Mouse (Mus musculus) midbrain, embryonic 15.5 days (tissue): ENCODE measurements around the gene Ahcyl1. TPM values are rescaled to one million over a fixed set of nuclear protein-coding genes. Genes with fewer than 3 reads are reported as not detected.
A peak's percentile ranks its signal among the peaks of the same experiment; 100 is the strongest.

Experiments
- ATAC-seq: fragments of 200-750 bp; cut with Nextera tagmentation; replicated peaks from 2 replicates; pipeline ENCODE4 v1.8.0; 2017; ENCODE audit warnings: moderate TSS enrichment
- H3K27ac ChIP-seq: fragments of 300-500 bp; sonication (generic); 2 replicates; pipeline ENCODE4 v1.5.1; 2015; ENCODE audit warnings: mild to moderate bottlenecking, inconsistent platforms
- H3K27me3 ChIP-seq: fragments of 300-500 bp; sonication (generic); replicated peaks from 2 replicates; pipeline ENCODE4 v1.6.1; 2015; ENCODE audit warnings: inconsistent platforms
- H3K36me3 ChIP-seq: fragments of 300-500 bp; sonication (generic); replicated peaks from 2 replicates; pipeline ENCODE4 v1.6.1; 2015; ENCODE audit warnings: inconsistent platforms
- H3K4me1 ChIP-seq: fragments of 300-500 bp; sonication (generic); 2 replicates; pipeline ENCODE4 v1.6.1; 2015; ENCODE audit warnings: inconsistent platforms
- H3K4me2 ChIP-seq: fragments of 300-500 bp; sonication (generic); 2 replicates; pipeline ENCODE4 v1.6.1; 2015; ENCODE audit warnings: inconsistent platforms, mild to moderate bottlenecking, moderate library complexity
- H3K4me3 ChIP-seq: fragments of 300-500 bp; sonication (generic); 2 replicates; pipeline ENCODE4 v1.5.1; 2015; ENCODE audit warnings: mild to moderate bottlenecking, inconsistent platforms
- H3K9ac ChIP-seq: fragments of 300-500 bp; sonication (generic); 2 replicates; pipeline ENCODE4 v1.6.1; 2015; ENCODE audit warnings: mild to moderate bottlenecking, inconsistent platforms
- H3K9me3 ChIP-seq: fragments of 300-500 bp; sonication (generic); 2 replicates; pipeline ENCODE4 v1.6.1; 2016; ENCODE audit warnings: inconsistent platforms
- WGBS: fragments of 180-500 bp; shearing (Covaris S2); methylation state at CpG from one replicate; pipeline ENCODE4 v1.1.7; 2015; ENCODE audit warnings: mixed read lengths; 5-methylcytosine and 5-hydroxymethylcytosine counted together
- polyA plus RNA-seq: library from polyadenylated mRNA; unstranded; fragments of >200 nt; fragmentation: Nextera tagmentation; extraction: Ambion mirVana; gene quantifications from 2 replicates; pipeline ENCODE4 v1.2.1, GENCODE M21; 2015

Ahcyl1 gene
- polyA plus RNA-seq, 1 experiment from 2014 or later, result 115 TPM

DNA sequence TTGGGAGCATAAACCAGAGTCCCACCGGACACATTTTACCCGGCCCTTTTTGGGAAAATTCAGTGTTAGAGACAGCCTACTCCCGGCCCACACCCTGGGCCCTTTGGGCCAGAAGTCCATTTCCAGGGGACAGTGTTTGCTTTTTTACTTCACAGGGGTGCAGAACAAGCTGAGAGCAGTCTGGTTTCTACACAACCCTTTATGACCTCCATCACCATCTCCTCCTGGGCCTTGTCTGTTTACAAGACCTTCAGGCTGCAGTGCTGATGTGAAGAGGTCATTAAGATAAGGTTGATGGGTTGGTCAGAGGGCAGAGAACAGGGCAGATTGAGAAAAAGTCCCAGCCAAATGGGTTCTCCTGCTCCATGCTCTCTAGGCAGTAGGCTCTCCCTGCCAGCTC lies 550 bp upstream of the Ahcyl1 start:
- H3K9ac ChIP-seq, result no peak overlapping the region
- no peak; the same call in 1 of the 2 replicates for ATAC-seq
- peaks cover 34% of the 10 kb centered on the region for H3K4me1 ChIP-seq
- no peaks in the 10 kb centered on the region for H3K36me3 ChIP-seq
- H3K4me2 ChIP-seq, result peak overlapping the region; percentile 40
- WGBS, result 49% methylated on average over 3 of the region's 3 CpGs
- no peaks in the 10 kb centered on the region for H3K27me3 ChIP-seq
- H3K9me3 ChIP-seq, result no peaks in the 10 kb centered on the region
- H3K4me3 ChIP-seq, result peak overlapping the region; percentile 75; the same call in 1 of the 2 replicates
- no peak overlapping the region for H3K27ac ChIP-seq

DNA sequence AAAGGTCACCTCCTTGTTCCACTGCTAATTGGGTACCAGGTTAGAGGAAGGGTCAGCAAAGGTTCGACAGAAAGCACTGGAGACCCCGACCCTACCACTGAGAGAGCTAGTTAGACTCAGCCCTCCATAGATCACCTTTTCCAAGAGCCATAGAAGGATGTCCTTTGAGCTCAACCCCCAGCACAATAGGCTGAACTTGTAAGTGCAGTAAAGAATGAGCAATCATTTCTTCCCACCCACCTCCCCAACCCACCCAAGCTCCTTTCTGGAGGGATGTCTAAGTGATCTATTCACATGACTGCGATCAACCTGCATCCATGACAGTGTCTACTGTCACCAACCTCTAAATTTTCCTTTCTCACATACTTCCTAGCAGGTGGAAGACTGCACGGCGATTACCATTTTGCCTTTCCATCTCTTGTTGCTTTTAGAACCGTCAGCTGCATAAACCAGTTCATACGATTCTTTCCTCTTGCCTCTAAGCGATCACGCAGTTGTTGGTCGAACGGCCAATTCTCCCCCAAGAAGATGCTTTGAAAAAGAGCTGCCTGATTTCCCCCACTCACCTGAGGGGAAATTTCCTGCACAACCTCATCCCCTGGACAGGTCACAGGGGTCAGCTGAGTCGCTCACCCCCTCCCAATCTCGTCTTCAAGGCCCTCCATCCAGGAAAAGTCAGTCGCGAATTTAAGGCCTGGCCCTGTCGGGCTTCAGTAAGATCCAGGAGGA lies 977 bp downstream of the Ahcyl1 start:
- H3K27me3 ChIP-seq, result no peaks in the 10 kb centered on the region
- H3K4me2 ChIP-seq, result peak overlapping the region; percentile 81
- peak overlapping the region; percentile 89 for H3K27ac ChIP-seq
- 4% methylated on average over 16 of the region's 16 CpGs for WGBS
- ATAC-seq, result no peak
- peak overlapping the region; percentile 84 for H3K9ac ChIP-seq
- H3K9me3 ChIP-seq, result no peaks in the 10 kb centered on the region
- peak overlapping the region; percentile 75 for H3K4me3 ChIP-seq
- no peaks in the 10 kb centered on the region for H3K36me3 ChIP-seq
- peaks cover 50% of the 10 kb centered on the region for H3K4me1 ChIP-seq

DNA sequence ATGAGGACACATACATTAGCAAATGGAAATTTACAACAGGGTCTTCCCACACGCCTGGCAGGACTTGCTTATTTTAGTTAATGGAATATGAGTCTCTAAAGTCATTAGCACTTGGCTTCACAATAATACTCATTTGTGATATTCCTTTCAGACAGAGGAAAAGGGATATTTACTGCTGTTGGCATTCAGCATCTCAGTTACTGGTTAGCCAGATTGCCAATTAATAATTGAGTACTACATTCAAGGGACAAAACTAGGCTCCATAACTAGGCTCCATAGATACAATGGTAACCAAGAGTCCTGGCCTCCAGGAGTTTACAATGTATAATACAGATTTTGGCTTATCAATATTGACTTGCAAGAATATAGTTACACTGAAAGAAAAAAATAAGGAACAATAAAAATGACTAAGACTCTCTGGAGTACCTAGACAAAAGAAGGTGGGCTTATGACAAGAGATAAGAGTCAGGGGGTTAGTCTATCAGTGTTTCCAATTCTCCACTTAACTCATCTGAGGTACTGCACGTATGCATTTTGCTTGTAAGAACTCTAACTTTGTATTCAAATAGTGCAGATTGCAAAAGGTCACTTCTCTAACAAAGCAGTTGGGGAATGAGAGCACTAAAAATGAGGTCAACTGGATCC lies 2.0 kb downstream of the Ahcyl1 start:
- no peak overlapping the region for H3K27ac ChIP-seq
- peak overlapping the region; percentile 81 for H3K4me2 ChIP-seq
- peak overlapping the region; percentile 84 for H3K9ac ChIP-seq
- peaks cover 60% of the 10 kb centered on the region for H3K4me1 ChIP-seq
- H3K4me3 ChIP-seq, result peak overlapping the region; percentile 75
- H3K27me3 ChIP-seq, result no peaks in the 10 kb centered on the region
- H3K36me3 ChIP-seq, result no peaks in the 10 kb centered on the region
- no peak for ATAC-seq
- no peaks in the 10 kb centered on the region for H3K9me3 ChIP-seq
- WGBS, result 61% methylated on average over 2 of the region's 2 CpGs

DNA sequence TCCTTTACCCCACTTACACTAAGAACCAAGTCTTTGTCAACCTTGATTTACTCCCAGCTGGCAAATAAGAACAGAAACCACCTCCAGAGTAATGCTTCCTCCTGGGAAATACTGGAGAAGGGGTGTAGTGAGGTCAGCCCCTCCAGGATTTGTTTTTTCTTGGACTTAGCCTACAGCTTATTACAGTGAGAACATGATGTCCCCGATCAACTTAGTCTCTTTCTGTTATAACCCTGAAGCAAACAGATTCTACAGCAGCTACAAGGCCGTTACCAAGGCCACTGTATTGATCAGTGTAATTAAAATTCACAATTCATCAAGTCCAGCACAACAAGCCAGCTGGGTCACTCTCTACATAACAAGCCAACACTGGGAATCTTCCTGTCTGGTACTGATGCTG lies 6.0 kb downstream of the Ahcyl1 start:
- no peak for ATAC-seq
- H3K9ac ChIP-seq, result no peak overlapping the region
- no peak overlapping the region for H3K27ac ChIP-seq
- H3K4me1 ChIP-seq, result peaks cover 60% of the 10 kb centered on the region
- H3K4me2 ChIP-seq, result no peak overlapping the region
- no peak overlapping the region for H3K4me3 ChIP-seq
- WGBS, result 51% methylated on average over 2 of the region's 2 CpGs
- H3K36me3 ChIP-seq, result no peaks in the 10 kb centered on the region
- no peaks in the 10 kb centered on the region for H3K9me3 ChIP-seq
- H3K27me3 ChIP-seq, result no peaks in the 10 kb centered on the region

DNA sequence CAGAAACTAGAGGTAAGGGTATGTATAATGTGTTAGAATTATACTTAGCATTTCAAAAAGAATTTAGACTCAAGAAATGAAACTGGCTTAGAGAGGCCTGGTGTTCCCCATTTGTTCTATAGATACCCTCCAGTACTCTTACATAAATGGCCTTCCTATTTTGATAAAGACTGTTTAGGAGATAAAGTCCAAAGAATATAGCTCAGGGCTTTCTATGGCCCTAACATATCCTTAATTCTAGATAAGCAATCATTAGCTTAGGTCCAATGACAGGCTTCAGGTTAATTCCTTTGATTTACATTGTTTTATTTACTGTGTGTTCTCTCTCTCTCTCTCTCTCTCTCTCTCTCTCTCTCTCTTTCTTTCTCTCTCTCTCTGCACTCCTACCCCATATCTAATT lies 7.1 kb downstream of the Ahcyl1 start:
- Histone ChIP-seq H3K36me3 (no peaks in the 10 kb centered on the region), H3K9me3 (no peaks in the 10 kb centered on the region), H3K9ac (no peak overlapping the region), H3K27ac (no peak overlapping the region), H3K27me3 (no peaks in the 10 kb centered on the region), H3K4me1 (peaks cover 51% of the 10 kb centered on the region), H3K4me3 (no peak overlapping the region), H3K4me2 (no peak overlapping the region)
- no peak for ATAC-seq

DNA sequence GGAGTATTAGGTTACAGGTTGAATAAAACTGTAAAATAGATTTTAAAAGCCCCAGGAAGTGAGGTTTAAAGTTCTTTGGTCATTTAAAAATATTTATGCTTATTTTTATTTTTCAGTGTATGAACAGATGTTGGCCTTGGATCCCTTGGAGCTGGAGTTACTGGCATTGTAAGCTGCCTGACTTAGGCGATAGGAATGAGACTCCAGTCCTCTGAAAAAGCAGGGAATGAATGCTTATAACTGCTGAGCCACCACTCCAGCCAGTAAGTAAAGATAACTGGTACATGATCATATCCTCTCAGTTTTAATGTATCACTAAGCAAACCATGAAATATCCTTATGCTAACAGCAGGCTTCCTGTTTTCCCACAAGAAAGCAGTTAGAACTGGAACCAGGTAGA lies 8.1 kb downstream of the Ahcyl1 start:
- no peak for ATAC-seq
- 81% methylated on average over 1 of the region's 1 CpGs for WGBS

DNA sequence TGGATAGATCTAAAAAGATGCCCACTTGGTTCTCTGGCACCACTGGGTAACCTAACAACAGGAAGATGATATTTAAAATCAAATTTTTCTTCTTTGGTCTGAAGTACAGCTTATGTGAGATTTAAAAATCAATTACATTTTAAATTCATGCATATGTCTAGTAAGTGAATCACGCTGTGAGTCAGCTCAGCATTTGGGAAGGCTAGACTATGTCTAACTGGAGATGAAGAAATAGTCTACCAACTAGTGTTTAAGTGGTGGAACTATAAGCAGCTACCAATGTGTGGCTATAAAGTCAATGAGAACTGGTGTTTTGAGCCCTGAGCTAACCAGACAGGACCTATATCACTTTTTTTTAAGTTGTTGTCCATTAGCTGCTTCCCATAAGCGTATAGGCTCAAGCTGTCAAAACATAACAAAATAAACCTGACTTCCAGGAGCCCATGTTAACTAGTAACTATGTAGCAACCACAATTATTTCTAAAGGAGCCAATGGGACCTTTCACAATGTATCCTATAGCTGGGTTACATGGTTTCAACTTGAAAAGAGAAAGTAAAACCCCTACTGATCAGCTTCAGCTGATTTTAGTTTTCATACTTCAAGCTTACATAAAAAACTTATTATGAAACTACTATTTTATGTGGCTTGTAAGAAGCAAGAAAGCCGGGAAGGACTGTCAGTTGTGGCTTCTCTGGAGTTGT lies 9.9 kb downstream of the Ahcyl1 start:
- Histone ChIP-seq H3K27ac (no peak overlapping the region), H3K9me3 (no peaks in the 10 kb centered on the region), H3K4me3 (no peak overlapping the region), H3K9ac (no peak overlapping the region), H3K36me3 (no peaks in the 10 kb centered on the region), H3K4me2 (no peak overlapping the region), H3K4me1 (peaks cover 30% of the 10 kb centered on the region), H3K27me3 (no peaks in the 10 kb centered on the region)
- ATAC-seq, result no peak
- 94% methylated on average over 3 of the region's 3 CpGs for WGBS

More for the DNA sequence above, 8.1 kb downstream of the Ahcyl1 start:
- Histone ChIP-seq H3K4me3 (no peak overlapping the region), H3K27ac (no peak overlapping the region), H3K27me3 (no peaks in the 10 kb centered on the region), H3K4me1 (peaks cover 41% of the 10 kb centered on the region), H3K9ac (no peak overlapping the region), H3K36me3 (no peaks in the 10 kb centered on the region), H3K4me2 (no peak overlapping the region), H3K9me3 (no peaks in the 10 kb centered on the region)

DNA sequence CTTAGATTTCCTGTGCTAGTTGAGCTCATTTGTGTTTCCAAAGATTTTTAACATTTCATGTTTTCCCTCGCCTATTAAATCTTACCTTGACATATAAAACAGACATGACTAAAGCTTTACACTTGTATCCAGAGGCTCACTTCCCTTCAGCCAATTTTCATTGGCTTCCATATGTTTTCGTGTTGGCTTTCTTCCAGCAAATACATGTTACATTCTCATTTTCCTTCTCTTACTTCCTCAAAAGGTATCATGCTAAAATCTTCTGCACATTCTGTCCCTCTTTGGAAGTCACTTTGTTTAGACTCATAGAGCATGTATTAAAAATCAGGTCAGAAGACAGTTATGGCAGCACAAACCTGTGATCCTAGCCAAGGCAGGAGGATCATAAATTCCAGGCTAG lies 10.7 kb downstream of the Ahcyl1 start:
- H3K27me3 ChIP-seq, result no peaks in the 10 kb centered on the region
- no peak overlapping the region for H3K4me3 ChIP-seq
- H3K36me3 ChIP-seq, result no peaks in the 10 kb centered on the region
- no peak overlapping the region for H3K9ac ChIP-seq
- no peak overlapping the region for H3K27ac ChIP-seq
- H3K4me1 ChIP-seq, result peaks cover 30% of the 10 kb centered on the region
- no peaks in the 10 kb centered on the region for H3K9me3 ChIP-seq
- WGBS, result 85% methylated on average over 2 of the region's 2 CpGs
- H3K4me2 ChIP-seq, result no peak overlapping the region
- no peak for ATAC-seq

DNA sequence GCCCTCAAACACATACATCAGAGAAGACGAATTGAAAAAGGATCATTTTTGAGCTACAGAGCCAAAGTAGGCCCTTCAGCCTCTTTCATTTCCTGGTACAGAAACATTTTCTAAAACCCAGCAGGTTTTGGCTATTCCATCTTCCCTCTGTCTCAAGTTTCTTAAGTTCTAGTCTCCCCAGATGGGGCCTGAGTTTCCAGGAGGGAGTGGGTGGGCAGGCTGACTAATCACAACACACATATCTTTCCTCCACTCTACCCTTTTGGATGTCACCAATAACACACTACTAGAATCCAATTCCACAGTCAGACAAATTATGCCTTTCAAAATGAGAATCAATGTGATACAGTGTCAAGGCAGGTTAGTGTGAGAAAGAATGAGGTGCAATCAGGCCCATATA lies 12.8 kb downstream of the Ahcyl1 start:
- Histone ChIP-seq H3K4me2 (no peak overlapping the region), H3K9ac (no peak overlapping the region), H3K9me3 (no peaks in the 10 kb centered on the region), H3K36me3 (no peaks in the 10 kb centered on the region), H3K27ac (no peak overlapping the region), H3K4me1 (peaks cover 21% of the 10 kb centered on the region), H3K27me3 (no peaks in the 10 kb centered on the region), H3K4me3 (no peak overlapping the region)
- WGBS, result 96% methylated on average over 1 of the region's 1 CpGs
- ATAC-seq, result no peak

DNA sequence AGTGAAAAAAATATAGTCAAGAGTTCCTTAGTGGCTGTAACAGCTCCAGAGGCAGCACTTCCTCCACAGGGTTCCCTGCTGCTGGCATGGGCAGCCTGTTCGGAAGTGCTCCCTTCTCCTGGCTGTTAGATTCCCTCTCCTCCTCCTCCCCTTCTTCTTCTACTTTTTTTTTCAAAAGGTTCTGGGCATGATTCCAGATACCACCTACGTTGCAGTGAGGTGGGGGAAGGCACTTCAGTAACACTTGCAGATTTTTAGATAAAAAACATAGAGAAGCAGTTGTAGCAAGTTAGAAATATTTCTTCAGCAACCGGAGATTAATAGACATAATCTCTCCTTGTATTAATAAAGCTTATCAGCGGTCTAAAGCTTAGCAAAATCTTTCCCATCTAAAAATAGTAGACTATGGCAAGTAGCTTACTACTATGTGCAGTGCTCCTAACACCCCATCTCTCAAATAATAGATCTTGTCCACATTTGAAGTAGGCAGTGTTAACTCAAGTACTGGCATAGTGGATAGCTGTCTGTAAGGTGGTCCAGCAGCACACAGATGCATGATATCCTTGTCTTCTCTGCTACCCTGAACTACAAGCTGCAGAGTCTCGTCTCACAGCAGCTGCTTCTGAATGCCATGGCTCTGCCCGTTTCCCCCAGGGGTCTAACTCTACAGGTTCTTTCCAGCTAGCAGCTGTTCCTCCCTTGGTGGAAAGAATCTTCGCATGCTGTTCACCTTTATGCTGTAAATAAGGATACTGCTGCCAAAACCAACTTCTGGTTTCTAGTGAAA lies 15.4 kb downstream of the Ahcyl1 start:
- Histone ChIP-seq H3K36me3 (no peaks in the 10 kb centered on the region; the same call in 1 of the 2 replicates), H3K27ac (0 out of 2 replicates have a peak overlapping the region, but pooled peaks have one; percentile 46), H3K4me3 (no peak overlapping the region), H3K4me2 (no peak overlapping the region), H3K9me3 (no peaks in the 10 kb centered on the region), H3K9ac (no peak overlapping the region), H3K4me1 (peaks cover 17% of the 10 kb centered on the region), H3K27me3 (no peaks in the 10 kb centered on the region)
- WGBS, result 32% methylated on average over 7 of the region's 7 CpGs
- ATAC-seq, result peak; percentile 54; the same call in 1 of the 2 replicates

DNA sequence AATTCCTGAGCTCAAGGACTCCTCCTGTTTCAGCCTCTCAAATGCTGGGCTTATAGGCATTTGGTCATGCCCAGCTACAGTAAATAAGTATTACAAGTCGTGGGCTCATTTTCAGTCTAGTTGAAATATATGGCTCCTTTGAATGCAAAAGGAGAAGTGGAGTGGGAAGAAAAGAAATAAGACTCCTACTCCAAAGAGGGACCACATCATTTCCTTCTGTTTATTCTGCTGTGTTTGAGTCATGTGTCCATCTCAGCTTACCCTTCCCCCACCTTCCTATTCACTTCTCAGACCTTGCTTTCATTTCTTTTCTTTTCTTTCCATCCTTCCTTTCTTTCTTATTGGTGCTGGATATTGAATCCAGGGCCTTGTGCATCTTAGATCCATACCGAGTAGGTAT lies 24.9 kb downstream of the Ahcyl1 start:
- ATAC-seq, result no peak
- Histone ChIP-seq H3K27ac (no peak overlapping the region), H3K4me1 (no peaks in the 10 kb centered on the region), H3K4me2 (no peak overlapping the region), H3K9me3 (no peaks in the 10 kb centered on the region), H3K27me3 (no peaks in the 10 kb centered on the region), H3K9ac (no peak overlapping the region), H3K36me3 (peaks cover 69% of the 10 kb centered on the region), H3K4me3 (no peak overlapping the region)
- 88% methylated on average over 2 of the region's 2 CpGs for WGBS

DNA sequence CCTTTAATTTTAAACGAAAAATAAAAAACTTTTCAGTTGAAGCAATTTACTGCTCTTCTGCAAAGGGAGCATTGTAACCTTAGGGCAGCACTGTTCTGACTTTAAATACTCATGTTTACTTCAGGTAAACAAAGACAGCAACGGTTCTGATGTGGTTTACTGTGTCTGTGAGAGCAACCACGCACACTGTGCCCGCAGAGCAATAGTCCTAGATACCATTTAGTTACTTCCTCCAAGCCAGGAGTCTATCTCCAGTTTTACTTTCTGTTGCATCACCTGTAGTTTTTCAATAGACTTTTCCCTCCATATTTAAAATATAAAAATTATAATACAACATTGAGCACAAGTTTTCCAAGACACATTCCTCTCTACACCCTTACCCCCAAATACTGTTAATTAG lies 25.9 kb downstream of the Ahcyl1 start:
- no peak overlapping the region for H3K4me3 ChIP-seq
- no peaks in the 10 kb centered on the region for H3K4me1 ChIP-seq
- no peak overlapping the region for H3K4me2 ChIP-seq
- H3K9ac ChIP-seq, result no peak overlapping the region
- no peak overlapping the region for H3K27ac ChIP-seq
- no peaks in the 10 kb centered on the region for H3K9me3 ChIP-seq
- ATAC-seq, result no peak
- peaks cover 78% of the 10 kb centered on the region for H3K36me3 ChIP-seq
- 93% methylated on average over 4 of the region's 4 CpGs for whole genome bisulfite sequencing
- H3K27me3 ChIP-seq, result no peaks in the 10 kb centered on the region
